Mouse (Mus musculus): Measurements from ENCODE around the gene Hist1h1a. TPM values are rescaled to one million over a fixed set of nuclear protein-coding genes. Genes with fewer than 3 reads are reported as not detected.
"Not testable (repeated sequence)": the region's sequence is repeated elsewhere in the genome, so short reads cannot be mapped to it uniquely, and the experiment has no call there.

Hist1h1a gene
- polyA plus RNA-seq, 1 experiment from 2014 or later, result 4.0 TPM

DNA sequence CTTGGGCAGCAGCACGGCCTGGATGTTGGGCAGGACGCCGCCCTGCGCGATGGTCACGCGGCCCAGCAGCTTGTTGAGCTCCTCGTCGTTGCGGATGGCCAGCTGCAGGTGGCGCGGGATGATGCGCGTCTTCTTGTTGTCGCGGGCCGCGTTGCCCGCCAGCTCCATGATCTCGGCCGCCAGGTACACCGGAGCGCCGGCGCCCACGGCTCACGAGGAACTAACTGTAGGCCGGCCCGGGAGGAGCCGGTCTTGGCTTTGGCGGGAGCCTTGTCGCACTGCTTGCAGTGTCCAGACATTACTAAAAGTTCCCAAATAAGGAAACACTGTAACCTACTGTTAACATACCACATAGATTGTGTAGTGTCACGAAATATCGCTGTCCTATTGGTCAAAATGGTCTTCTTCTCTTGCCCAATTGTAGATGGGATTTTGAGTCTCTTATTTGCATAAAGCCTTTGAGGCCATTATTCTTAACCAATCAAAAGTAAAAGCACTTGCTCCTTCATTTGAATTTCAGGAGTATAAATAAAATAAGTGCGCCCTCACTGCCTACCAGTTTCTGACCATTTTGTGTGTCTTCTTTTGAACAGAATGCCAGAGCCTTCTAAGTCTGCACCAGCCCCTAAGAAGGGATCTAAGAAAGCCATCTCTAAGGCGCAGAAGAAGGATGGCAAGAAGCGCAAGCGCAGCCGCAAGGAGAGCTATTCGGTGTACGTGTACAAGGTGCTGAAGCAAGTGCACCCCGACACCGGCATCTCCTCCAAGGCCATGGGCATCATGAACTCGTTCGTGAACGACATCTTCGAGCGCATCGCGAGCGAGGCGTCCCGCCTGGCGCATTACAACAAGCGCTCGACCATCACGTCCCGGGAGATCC, 17.0 kb upstream of the Hist1h1a start, which contains the start of gene Hist1h2bb:
TSS of gene Hist1h2bb (plus strand) at position 534 of the 880 bp plus-strand sequence.
- not testable (repeated sequence) for H3K27me3 ChIP-seq (ENCODE audit: low read depth, poor library complexity, severe bottlenecking); H3K9me3 ChIP-seq (replicated peaks); H3K36me3 ChIP-seq
- under 1% methylated on average over 46 of the region's 58 CpGs for WGBS
- Histone ChIP-seq H3K27ac (peak within 1 kb of the TSS; percentile 98), H3K4me1 (peaks cover 21% of the 10 kb centered on the region), H3K4me3 (peak within 1 kb of the TSS; percentile 59)
- peak; percentile 83 for DNase-seq (ENCODE audit: low spot score)

DNA sequence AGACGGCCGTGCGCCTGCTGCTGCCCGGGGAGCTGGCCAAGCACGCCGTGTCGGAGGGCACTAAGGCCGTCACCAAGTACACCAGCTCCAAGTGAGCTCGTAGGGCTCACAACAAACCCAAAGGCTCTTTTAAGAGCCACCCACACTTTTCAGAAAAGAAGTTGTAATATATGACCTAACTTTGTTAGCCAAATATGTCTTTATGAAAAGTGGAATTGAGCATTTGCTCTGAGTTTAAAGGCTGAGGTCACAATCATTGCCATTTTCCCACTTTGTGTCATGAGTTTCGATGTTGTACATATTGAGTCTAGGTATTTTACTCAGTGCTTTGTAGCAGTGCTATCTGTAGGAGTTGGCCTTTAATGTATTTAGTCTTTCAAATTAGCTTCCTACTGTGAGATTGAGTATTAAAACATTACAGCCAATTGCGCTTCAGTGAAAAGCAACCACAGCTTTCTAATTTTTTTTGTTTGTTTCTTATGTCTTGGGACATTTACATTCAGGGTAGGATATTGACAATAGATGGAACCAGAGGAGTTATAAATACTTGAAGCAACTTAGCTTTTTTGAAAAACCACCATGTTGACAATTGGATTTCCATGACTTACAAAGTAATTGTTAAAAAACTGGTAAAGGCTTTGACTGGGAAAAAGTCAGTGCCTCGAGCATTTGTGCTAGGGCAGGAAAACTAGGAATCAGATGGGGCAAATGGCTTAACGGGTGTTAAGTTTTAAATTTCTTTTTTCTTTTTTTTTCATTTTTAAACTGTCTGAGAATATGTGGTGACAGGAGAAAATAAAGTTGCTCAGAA, 16.2 kb upstream of the Hist1h1a start:
- H3K4me1 ChIP-seq, result peaks cover 21% of the 10 kb centered on the region
- H3K36me3 ChIP-seq, result no peaks in the 10 kb centered on the region
- no peaks in the 10 kb centered on the region for H3K9me3 ChIP-seq (replicated peaks)
- peak; percentile 48 for DNase-seq (ENCODE audit: low spot score)
- peak overlapping the region; percentile 98 for H3K27ac ChIP-seq
- H3K4me3 ChIP-seq, result peak overlapping the region; percentile 59
- WGBS, result 5% methylated on average over 13 of the region's 13 CpGs
- H3K27me3 ChIP-seq (ENCODE audit: low read depth, poor library complexity, severe bottlenecking), result no peaks in the 10 kb centered on the region

DNA sequence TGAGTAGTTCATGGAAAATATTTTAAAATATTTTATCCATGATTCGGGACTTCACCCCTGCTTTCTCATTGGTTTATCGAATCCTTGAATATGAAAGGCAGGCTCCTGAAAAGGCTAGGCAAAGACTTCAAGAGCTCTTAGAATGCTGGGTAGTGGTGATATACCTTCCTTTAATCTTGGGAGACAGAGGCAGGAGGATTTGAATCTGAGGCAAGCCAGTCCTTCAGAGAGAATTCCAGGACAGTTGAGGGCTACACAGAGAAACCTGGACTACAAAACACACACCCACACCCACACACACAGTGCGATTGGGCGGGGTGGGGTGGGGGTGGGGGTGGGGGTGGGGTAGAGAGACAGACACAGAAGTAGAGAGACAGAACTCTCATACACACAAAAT, 15.6 kb upstream of the Hist1h1a start:
- 14% methylated on average over 4 of the region's 4 CpGs for WGBS
- Histone ChIP-seq H3K4me1 (peaks cover 21% of the 10 kb centered on the region), H3K4me3 (peak overlapping the region; percentile 59), H3K36me3 (no peaks in the 10 kb centered on the region), H3K27me3 (ENCODE audit: low read depth, poor library complexity, severe bottlenecking) (no peaks in the 10 kb centered on the region), H3K27ac (peak overlapping the region; percentile 98), H3K9me3 (replicated peaks) (no peaks in the 10 kb centered on the region)
- DNase-seq (ENCODE audit: low spot score), result peak; percentile 42

DNA sequence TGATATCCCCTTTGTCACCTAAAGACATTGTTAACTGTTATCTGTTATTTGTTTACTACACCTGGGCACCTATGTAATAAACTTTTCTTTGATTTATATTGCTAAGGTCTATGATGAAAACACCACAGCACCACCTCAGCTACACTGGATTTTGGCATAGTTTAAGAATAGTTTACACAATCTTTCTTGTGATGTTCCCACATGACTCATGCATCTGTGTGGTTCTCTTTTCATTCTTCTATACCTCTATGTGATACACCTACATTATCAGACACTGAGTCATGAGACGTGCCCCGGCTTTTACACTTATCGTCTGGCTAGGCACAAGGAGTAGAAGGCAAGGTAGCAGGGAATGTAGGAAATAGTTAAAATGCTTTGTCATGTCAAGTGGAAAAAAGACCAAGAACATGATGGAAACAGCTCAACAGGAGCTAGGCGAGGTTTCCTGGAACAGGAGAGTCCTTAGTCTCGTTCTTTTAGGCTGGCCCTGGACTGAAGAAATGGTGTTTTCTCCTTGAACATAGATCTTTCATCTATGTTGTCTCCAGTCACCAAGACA, 13.8 kb upstream of the Hist1h1a start:
- Histone ChIP-seq H3K27me3 (ENCODE audit: low read depth, poor library complexity, severe bottlenecking) (no peaks in the 10 kb centered on the region), H3K4me3 (no peak overlapping the region), H3K4me1 (peaks cover 17% of the 10 kb centered on the region), H3K9me3 (replicated peaks) (no peaks in the 10 kb centered on the region), H3K27ac (peak overlapping the region; percentile 98), H3K36me3 (no peaks in the 10 kb centered on the region)
- 95% methylated on average over 5 of the region's 5 CpGs for WGBS
- peak; percentile 28 for DNase-seq (ENCODE audit: low spot score)

DNA sequence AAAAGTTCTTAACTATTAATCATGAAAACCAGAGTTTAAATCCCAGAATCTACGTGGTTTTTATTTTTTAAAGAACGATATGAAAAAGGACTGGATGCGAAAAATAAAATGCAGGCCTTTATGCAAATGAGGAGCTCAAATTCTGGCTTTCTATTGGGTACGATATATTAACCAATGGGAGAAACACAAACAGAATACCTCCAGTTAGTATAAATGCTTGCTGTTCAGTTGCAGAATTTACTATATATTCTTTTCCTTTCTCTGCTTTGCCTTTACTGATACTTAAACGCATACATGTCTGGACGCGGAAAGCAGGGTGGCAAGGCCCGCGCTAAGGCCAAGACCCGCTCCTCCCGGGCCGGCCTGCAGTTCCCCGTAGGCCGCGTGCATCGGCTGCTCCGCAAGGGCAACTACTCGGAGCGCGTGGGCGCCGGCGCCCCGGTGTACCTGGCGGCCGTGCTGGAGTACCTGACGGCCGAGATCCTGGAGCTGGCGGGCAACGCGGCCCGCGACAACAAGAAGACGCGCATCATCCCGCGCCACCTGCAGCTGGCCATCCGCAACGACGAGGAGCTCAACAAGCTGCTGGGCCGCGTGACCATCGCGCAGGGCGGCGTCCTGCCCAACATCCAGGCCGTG, 12.5 kb upstream of the Hist1h1a start, which contains the start of gene Hist1h2ab:
TSS of gene Hist1h2ab (plus strand) at position 288 of the 639 bp plus-strand sequence.
- Histone ChIP-seq H3K4me3 (peak within 1 kb of the TSS; percentile 51), H3K27ac (peak within 1 kb of the TSS; percentile 98), H3K4me1 (peaks cover 17% of the 10 kb centered on the region)
- not testable (repeated sequence) for H3K36me3 ChIP-seq; H3K27me3 ChIP-seq (ENCODE audit: low read depth, poor library complexity, severe bottlenecking); H3K9me3 ChIP-seq (replicated peaks)
- DNase-seq (ENCODE audit: low spot score), result peak; percentile 82
- WGBS, result 2% methylated on average over 32 of the region's 47 CpGs

DNA sequence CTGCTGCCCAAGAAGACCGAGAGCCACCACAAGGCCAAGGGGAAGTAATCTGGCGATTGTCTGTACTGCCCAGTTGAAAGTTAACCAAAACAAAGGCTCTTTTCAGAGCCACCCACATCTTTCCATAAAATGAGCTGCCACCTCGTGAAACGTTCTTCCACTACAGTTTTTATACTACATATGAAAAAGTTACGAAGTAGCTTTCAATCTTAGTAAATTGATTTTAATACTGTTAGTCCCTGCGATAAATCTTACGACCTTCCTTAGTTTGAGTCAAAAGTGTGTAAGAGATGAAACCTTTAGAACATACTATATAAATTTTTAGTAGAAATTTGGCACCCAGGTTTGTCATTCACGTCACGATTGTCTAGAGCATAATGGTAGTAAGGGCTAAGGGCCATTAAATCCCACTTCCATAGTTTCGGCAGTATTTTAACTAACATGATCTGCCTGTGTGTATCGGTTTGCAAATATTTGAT, 11.9 kb upstream of the Hist1h1a start:
- no peaks in the 10 kb centered on the region for H3K9me3 ChIP-seq (replicated peaks)
- H3K27ac ChIP-seq, result peak overlapping the region; percentile 98
- H3K4me1 ChIP-seq, result peaks cover 17% of the 10 kb centered on the region
- 2% methylated on average over 11 of the region's 11 CpGs for WGBS
- H3K36me3 ChIP-seq, result no peaks in the 10 kb centered on the region
- peak overlapping the region; percentile 51 for H3K4me3 ChIP-seq
- no peaks in the 10 kb centered on the region for H3K27me3 ChIP-seq (ENCODE audit: low read depth, poor library complexity, severe bottlenecking)
- DNase-seq (ENCODE audit: low spot score), result peak; percentile 45

DNA sequence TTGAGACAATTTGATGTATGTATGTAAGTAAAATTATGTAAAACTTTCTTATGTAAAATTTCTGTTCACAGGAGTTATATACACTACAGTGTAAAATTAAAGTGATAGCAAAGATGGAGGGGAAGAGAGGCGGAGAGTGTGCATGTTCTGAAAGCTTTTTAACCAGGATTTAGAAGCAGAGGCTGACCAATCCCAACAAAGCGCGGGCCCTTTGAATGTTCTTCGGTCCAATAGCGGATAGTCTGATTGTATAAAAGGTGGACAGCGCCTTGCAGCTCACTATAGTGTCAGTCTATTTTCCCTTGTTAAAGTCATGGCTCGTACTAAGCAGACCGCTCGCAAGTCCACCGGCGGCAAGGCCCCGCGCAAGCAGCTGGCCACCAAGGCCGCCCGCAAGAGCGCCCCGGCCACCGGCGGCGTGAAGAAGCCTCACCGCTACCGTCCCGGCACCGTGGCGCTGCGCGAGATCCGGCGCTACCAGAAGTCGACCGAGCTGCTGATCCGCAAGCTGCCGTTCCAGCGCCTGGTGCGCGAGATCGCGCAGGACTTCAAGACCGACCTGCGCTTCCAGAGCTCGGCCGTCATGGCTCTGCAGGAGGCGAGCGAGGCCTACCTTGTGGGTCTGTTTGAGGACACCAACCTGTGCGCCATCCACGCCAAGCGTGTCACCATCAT, 11.3 kb upstream of the Hist1h1a start, which contains the start of gene Hist1h3b:
TSS of gene Hist1h3b (plus strand) at position 201 of the 675 bp plus-strand sequence.
- peak within 1 kb of the TSS; percentile 51 for H3K4me3 ChIP-seq
- not testable (repeated sequence) for H3K36me3 ChIP-seq; H3K27me3 ChIP-seq (ENCODE audit: low read depth, poor library complexity, severe bottlenecking); H3K9me3 ChIP-seq (replicated peaks)
- H3K27ac ChIP-seq, result peak within 1 kb of the TSS; percentile 98
- H3K4me1 ChIP-seq, result peaks cover 14% of the 10 kb centered on the region
- DNase-seq (ENCODE audit: low spot score), result peak; percentile 89
- WGBS, result 0% methylated on average over 23 of the region's 47 CpGs

DNA sequence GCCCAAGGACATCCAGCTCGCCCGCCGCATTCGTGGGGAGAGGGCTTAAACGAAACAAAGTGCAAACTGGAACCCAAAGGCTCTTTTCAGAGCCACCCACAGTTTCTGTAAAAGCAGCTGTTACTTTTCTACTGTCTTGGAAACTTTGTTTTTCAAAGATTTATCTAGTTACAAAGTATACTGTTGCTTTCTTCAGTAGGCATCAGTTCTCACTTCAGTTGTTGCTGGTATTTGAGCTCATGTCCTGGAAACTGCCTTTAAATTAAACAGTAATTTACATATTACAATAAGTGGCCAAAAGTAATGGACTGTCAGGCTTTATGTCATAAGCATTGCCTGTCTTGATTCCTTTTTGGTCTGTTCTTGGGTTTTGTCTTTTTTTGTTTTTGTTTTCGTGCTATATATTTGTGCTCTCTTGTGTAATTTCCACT, 10.7 kb upstream of the Hist1h1a start:
- WGBS, result 7% methylated on average over 6 of the region's 6 CpGs
- no peak for DNase-seq (ENCODE audit: low spot score)
- Histone ChIP-seq H3K9me3 (replicated peaks) (no peaks in the 10 kb centered on the region), H3K27ac (peak overlapping the region; percentile 87), H3K36me3 (no peaks in the 10 kb centered on the region), H3K4me3 (peak overlapping the region; percentile 51), H3K4me1 (peaks cover 15% of the 10 kb centered on the region), H3K27me3 (ENCODE audit: low read depth, poor library complexity, severe bottlenecking) (no peaks in the 10 kb centered on the region)

DNA sequence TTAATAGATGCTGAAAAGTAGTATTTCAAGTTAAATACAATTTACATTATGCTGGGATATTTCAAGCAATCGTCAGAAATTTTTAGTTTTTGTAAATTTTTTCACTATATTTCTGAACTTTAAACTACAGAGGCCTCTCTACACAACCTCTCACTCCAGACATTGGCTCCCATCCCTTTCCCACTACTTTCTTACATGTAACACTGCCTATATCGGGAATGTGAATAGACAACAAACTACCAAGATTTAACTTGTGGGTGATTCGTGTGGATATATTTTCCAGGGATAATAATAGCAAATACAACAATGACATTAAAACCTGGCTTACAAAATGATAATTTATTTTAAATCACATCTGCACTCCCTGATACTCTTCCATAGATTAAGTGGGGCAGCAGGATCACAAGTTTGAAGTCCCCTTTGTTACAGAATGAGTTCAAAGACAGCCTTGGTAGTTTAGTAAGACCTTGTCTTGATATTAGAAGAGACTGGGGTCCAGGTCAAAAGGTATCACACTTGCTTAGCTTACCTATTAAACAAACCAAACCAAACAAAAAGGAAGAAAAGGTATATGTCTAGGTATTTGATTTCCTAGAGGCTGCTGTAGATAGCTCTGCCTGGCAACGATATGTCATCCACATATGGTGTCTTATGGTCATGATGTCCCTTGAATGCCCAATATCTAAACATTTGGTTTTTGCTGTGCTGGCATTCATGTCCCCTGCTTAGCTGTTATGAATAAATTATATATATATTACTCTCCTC, 10.0 kb upstream of the Hist1h1a start:
- Histone ChIP-seq H3K36me3 (no peaks in the 10 kb centered on the region), H3K9me3 (replicated peaks) (no peaks in the 10 kb centered on the region), H3K4me3 (peak overlapping the region; percentile 51), H3K4me1 (peaks cover 7% of the 10 kb centered on the region), H3K27ac (peak overlapping the region; percentile 87), H3K27me3 (ENCODE audit: low read depth, poor library complexity, severe bottlenecking) (no peaks in the 10 kb centered on the region)
- DNase-seq (ENCODE audit: low spot score), result peak; percentile 22
- WGBS, result 63% methylated on average over 4 of the region's 4 CpGs

DNA sequence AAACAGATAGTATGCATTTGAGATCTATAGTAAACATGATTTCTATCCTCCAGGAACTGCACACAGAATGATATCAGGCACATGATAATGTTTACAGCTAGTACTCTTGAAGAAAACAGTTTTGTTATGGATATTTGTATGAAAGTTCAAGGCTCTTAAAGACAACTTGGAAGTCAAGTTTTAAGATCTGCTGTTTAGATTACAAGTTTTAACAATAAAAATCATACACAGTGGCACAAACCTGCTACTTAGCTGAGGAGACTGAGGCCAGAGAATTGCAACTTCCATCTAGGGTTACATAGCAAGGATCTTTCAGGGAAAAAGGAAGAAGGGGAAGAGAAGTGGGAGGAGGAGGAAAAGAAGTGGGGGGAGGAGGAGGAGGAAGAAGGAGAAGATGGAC, 8.5 kb upstream of the Hist1h1a start:
- H3K9me3 ChIP-seq (replicated peaks), result no peaks in the 10 kb centered on the region
- no peaks in the 10 kb centered on the region for H3K36me3 ChIP-seq
- H3K27me3 ChIP-seq (ENCODE audit: low read depth, poor library complexity, severe bottlenecking), result no peaks in the 10 kb centered on the region
- peaks cover 7% of the 10 kb centered on the region for H3K4me1 ChIP-seq
- no peak overlapping the region for H3K4me3 ChIP-seq
- no peak for DNase-seq (ENCODE audit: low spot score)
- peak overlapping the region; percentile 92 for H3K27ac ChIP-seq

DNA sequence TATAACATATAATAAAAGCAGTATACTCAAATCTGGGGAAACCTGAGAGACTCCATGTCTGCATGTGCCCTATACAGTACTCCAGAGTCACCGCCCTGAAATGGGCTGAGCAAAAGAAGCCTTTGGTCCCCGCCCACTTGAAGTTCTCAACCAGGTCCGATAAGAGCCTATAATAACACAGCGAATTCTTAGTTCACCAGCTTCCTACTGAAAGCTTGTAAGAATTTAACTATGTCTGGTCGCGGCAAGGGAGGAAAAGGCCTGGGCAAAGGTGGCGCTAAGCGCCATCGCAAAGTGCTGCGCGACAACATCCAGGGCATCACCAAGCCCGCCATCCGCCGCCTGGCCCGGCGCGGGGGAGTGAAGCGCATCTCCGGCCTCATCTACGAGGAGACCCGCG, 6.7 kb upstream of the Hist1h1a start, which contains the start of gene Hist1h4b:
TSS of gene Hist1h4b (plus strand) at position 224 of the 400 bp plus-strand sequence.
- H3K36me3 ChIP-seq, result no peaks in the 10 kb centered on the region
- peaks cover 12% of the 10 kb centered on the region for H3K4me1 ChIP-seq
- H3K9me3 ChIP-seq (replicated peaks), result no peaks in the 10 kb centered on the region
- peak within 1 kb of the TSS; percentile 92 for H3K27ac ChIP-seq
- DNase-seq (ENCODE audit: low spot score), result peak; percentile 91
- peak within 1 kb of the TSS; percentile 52 for H3K4me3 ChIP-seq
- H3K27me3 ChIP-seq (ENCODE audit: low read depth, poor library complexity, severe bottlenecking), result no peaks in the 10 kb centered on the region
- WGBS, result 0% methylated on average over 19 of the region's 22 CpGs

All from limb, embryonic 10.5 days (tissue).